Mouse (Mus musculus): ENCODE results near the gene Gm10643. TPM values are rescaled to one million over a fixed set of nuclear protein-coding genes. Genes with fewer than 3 reads are reported as not detected.

Gm10643 gene
- polyA plus RNA-seq (2015; fragmentation: Nextera tagmentation; extraction: Ambion mirVana): 1.0 and 1.3 TPM in 2 replicates

GRCm38 (mm10) chr8:84065037-84065436, at the start of gene Gm10643:
Gene Gm10643, minus strand, starts transcription at chr8:84065137.

DNA sequence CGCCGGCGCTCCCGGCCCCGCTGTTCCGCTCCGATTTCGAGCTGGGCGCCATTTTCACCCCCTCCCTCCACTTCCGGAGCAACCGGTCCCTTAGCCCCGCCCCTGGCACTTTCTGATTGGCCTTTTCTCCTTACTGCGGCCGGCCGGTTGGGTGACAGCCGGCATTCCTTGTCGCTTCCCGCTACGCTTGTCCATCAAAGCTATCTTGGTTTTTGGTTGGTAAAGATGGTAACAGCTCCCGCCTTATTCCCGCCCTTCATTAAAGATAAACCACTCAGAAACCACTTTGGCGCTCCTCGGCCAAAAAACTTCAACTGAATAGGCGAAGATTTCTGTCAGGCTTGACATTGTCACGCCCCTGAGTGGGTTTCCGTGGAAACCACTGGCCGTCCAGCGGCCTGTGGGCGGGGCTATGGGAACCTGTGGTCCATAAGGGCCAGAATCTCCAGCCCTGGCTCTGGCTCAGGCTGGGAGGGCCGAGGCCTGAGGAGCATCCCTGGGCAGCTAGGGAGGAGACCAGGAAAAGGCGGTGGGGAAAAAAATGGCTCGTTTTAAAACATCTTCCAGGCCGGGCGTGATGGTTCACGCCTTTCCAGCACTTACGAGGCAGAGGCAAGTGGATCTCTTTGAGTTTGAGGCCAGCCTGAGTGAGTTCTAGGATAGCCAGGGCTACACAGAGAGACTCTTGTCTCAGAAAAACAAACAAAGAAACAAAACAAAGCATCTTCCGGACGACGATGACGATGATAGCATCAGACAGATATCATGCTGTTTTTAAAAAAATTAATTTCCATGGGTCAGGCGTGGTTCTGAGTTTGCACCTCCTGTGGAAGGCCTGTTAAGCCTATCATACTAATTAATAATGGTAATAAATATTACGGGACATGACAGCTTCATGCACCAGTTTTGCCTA, 40.0 kb upstream of the Gm10643 start, which contains the start of gene Dcaf15:
Gene Dcaf15, minus strand, starts transcription at position 72 of the 913 bp plus-strand sequence.

DNA sequence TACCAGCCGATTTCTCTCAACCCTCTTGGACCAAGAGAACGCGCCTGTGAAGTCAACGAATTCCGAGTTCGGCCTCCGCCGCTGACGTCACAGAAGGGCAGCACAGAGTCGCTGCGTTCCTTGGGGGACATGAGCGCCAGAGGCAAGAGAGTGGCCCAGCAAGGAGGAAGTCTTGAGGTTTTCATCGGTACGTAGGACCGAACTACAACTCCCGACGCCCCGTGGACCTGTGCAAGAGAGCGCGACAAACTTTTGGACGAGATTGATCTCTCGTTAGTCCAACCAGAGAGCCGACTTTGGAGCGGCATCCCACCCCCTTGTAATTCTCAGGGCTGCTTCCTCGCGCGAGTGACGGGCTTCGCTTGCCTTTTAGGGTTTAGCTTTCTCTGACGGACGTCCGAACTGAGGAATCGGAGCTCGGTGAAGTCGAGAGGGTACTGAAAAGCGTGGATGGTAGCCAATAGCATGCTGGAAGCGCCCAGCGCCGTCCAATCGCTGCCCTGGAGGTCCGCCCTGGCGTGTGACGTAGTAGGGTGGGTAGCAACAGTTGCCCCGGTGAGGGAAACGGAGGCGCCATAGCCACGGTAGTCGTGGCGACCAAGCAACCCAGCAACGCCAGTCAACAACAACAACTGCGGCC, 1.5 kb upstream of the Gm10643 start, which contains the start of gene Rfx1:
Gene Rfx1, plus strand, starts transcription at position 544 of the 640 bp plus-strand sequence.

DNA sequence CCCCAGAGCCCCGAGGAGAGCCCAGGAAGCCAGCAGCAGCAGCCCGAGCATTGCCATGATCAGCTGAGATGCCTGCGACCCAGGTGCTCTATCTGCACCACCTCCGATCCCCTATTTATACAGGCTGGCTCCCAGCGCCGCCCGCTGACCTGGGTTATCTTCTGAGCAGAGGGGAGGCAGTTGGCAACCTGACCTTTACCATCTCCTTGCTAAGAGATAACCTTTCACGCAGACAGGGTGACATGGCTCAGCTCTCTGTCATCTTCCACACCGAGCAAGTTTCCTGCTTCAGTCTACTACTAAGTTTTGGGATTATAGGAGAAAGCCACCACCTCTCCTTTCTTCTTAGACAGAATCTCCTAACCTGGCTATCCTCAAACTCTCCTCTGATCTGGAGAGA, 20.0 kb downstream of the Gm10643 start, which contains the start of gene Rln3:
Gene Rln3, minus strand, starts transcription at position 101 of the 400 bp plus-strand sequence.

DNA sequence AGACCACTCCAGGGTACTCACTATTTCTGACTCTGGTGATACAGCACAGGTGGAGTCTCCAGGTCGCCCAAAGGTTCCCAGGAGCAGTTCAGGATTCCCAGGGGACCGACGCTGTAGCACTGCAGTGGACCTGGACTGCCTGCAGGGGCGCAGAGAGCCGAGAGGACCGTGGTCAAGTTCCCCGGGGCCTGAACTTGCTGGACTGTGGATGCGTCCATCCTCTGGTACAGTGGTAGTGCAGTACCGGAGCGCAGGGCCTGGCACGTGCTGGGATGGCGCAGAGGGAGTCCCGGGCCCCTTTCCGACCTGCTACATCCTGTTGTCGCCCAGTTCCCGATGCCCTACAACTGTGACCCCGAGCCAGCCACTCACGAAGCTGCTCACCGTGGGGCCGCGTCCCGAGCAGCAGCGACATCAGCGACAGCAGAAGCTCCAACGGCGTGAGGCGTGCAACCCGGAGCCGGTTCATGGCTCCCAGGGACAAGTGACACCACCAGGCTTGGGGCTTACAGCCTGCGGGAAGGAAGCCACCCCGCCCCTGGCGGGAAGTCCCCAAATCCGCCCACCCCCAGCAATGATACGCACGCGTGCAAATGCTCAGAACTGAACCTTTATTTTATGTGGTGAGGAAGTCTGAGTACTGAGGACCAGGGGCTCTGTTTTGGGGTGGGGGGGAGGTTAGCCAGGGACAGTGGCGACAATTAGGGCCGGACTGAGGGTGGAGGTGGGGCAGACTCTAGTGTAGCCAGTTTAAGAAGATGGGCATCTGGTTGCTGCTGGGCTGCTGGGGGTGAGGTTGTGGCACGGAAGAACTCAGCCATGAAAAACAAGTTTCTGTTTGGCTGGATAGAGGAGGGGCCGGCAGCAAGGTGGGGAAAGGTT, 22.6 kb downstream of the Gm10643 start, which contains the start of gene Il27ra:
Gene Il27ra, minus strand, starts transcription at position 524 of the 882 bp plus-strand sequence.

GRCm38 (mm10) chr8:84021096-84021495, 43.8 kb downstream of the Gm10643 start, which contains the start of gene Palm3:
Gene Palm3, plus strand, starts transcription at chr8:84021471.

Small RNA genes within 50 kb of the gene (microRNA-seq; reads per million reads assigned to microRNA genes)
- gene Mir709 (ENCODE audit: borderline replicate concordance, insufficient number of aligned reads): not detected

Other genes starting within 250 kb of the Gm10643 start
- gene Adgrl1, start 165.0 kb downstream of the Gm10643 start, polyA plus RNA-seq (2015; fragmentation: Nextera tagmentation; extraction: Ambion mirVana): 16.4 and 19.5 TPM in 2 replicates
- 0.13 and 0.28 TPM in 2 replicates for gene Gm10644, start 109.9 kb downstream of the Gm10643 start, polyA plus RNA-seq (2015; fragmentation: Nextera tagmentation; extraction: Ambion mirVana)
- 17.9 and 18.7 TPM in 2 replicates for gene Asf1b, start 109.6 kb downstream of the Gm10643 start, polyA plus RNA-seq (2015; fragmentation: Nextera tagmentation; extraction: Ambion mirVana)
- gene Prkaca, start 92.1 kb downstream of the Gm10643 start, polyA plus RNA-seq (2015; fragmentation: Nextera tagmentation; extraction: Ambion mirVana): 124 and 163 TPM in 2 replicates
- gene Samd1, start 67.5 kb downstream of the Gm10643 start, polyA plus RNA-seq (2015; fragmentation: Nextera tagmentation; extraction: Ambion mirVana): 5.2 and 5.8 TPM in 2 replicates
- gene 1700067K01Rik, start 63.6 kb downstream of the Gm10643 start, polyA plus RNA-seq (2015; fragmentation: Nextera tagmentation; extraction: Ambion mirVana): 0.81 and 1.0 TPM in 2 replicates
- gene 2210011C24Rik, start 53.0 kb downstream of the Gm10643 start, polyA plus RNA-seq (2015; fragmentation: Nextera tagmentation; extraction: Ambion mirVana): 1.3 and 3.4 TPM in 2 replicates
- gene Palm3, start 43.7 kb downstream of the Gm10643 start, polyA plus RNA-seq (2015; fragmentation: Nextera tagmentation; extraction: Ambion mirVana): 1.1 and 4.2 TPM in 2 replicates
- gene Il27ra, start 22.5 kb downstream of the Gm10643 start, polyA plus RNA-seq (2015; fragmentation: Nextera tagmentation; extraction: Ambion mirVana): 0.97 and 2.4 TPM in 2 replicates
- 0.30 TPM in 1 of 2 replicates, not detected in the other for gene Rln3, start 20.1 kb downstream of the Gm10643 start, polyA plus RNA-seq (2015; fragmentation: Nextera tagmentation; extraction: Ambion mirVana)
- gene Rfx1, start 1.7 kb upstream of the Gm10643 start, polyA plus RNA-seq (2015; fragmentation: Nextera tagmentation; extraction: Ambion mirVana): 5.4 and 6.1 TPM in 2 replicates
- gene Dcaf15, start 39.6 kb upstream of the Gm10643 start, polyA plus RNA-seq (2015; fragmentation: Nextera tagmentation; extraction: Ambion mirVana): 5.2 and 5.6 TPM in 2 replicates
- 0.17 and 0.58 TPM in 2 replicates for gene Podnl1, start 60.9 kb upstream of the Gm10643 start, polyA plus RNA-seq (2015; fragmentation: Nextera tagmentation; extraction: Ambion mirVana)
- 17.6 and 20.0 TPM in 2 replicates for gene Cc2d1a, start 82.8 kb upstream of the Gm10643 start, polyA plus RNA-seq (2015; fragmentation: Nextera tagmentation; extraction: Ambion mirVana)
- 1.3 TPM in 2 replicates for gene 4930432K21Rik, start 82.9 kb upstream of the Gm10643 start, polyA plus RNA-seq (2015; fragmentation: Nextera tagmentation; extraction: Ambion mirVana)
- gene Nanos3, start 120.1 kb upstream of the Gm10643 start, polyA plus RNA-seq (2015; fragmentation: Nextera tagmentation; extraction: Ambion mirVana): 5.1 and 7.0 TPM in 2 replicates
- 7.2 and 10.3 TPM in 2 replicates for gene Zswim4, start 171.9 kb upstream of the Gm10643 start, polyA plus RNA-seq (2015; fragmentation: Nextera tagmentation; extraction: Ambion mirVana)
- gene D8Ertd738e, start 184.6 kb upstream of the Gm10643 start, polyA plus RNA-seq (2015; fragmentation: Nextera tagmentation; extraction: Ambion mirVana): 370 and 375 TPM in 2 replicates
- gene Mri1, start 192.2 kb upstream of the Gm10643 start, polyA plus RNA-seq (2015; fragmentation: Nextera tagmentation; extraction: Ambion mirVana): 56.0 and 87.5 TPM in 2 replicates
- 12.2 and 14.5 TPM in 2 replicates for gene Ccdc130, start 205.2 kb upstream of the Gm10643 start, polyA plus RNA-seq (2015; fragmentation: Nextera tagmentation; extraction: Ambion mirVana)

Measured in adrenal gland, postnatal 0 days (tissue).